Mouse (Mus musculus) intestine, embryonic 15.5 days (tissue): ENCODE data around the gene Tmem115. TPM values are rescaled to one million over a fixed set of nuclear protein-coding genes. Genes with fewer than 3 reads are reported as not detected.

Experiments used
- ATAC-seq: fragments of 200-750 bp; cut with Nextera tagmentation; 2 replicates; pipeline ENCODE4 v1.8.0; 2017; ENCODE audit warnings: moderate TSS enrichment, moderate library complexity
- H3K27ac ChIP-seq: fragments of 300-500 bp; sonication (generic); 2 replicates; pipeline ENCODE4 v1.5.1; 2015; ENCODE audit warnings: mild to moderate bottlenecking, inconsistent platforms
- H3K27me3 ChIP-seq: fragments of 300-500 bp; sonication (generic); replicated peaks from 2 replicates; pipeline ENCODE4 v1.6.1; 2015; ENCODE audit warnings: inconsistent platforms
- H3K36me3 ChIP-seq: fragments of 300-500 bp; sonication (generic); 2 replicates; pipeline ENCODE4 v1.6.1; 2015; ENCODE audit warnings: inconsistent platforms
- H3K4me1 ChIP-seq: fragments of 300-500 bp; sonication (generic); replicated peaks from 2 replicates; pipeline ENCODE4 v1.6.1; 2015; ENCODE audit warnings: inconsistent platforms
- H3K4me2 ChIP-seq: fragments of 300-500 bp; sonication (generic); replicated peaks from 2 replicates; pipeline ENCODE4 v1.6.1; 2015; ENCODE audit warnings: mild to moderate bottlenecking, inconsistent platforms
- H3K4me3 ChIP-seq: fragments of 300-500 bp; sonication (generic); replicated peaks from 2 replicates; pipeline ENCODE4 v1.5.1; 2015; ENCODE audit warnings: inconsistent platforms
- H3K9ac ChIP-seq: fragments of 300-500 bp; sonication (generic); 2 replicates; pipeline ENCODE4 v1.6.1; 2015; ENCODE audit warnings: inconsistent platforms
- H3K9me3 ChIP-seq: fragments of 300-500 bp; sonication (generic); 2 replicates; pipeline ENCODE4 v1.6.1; 2016; ENCODE audit warnings: inconsistent platforms
- WGBS: fragments of 180-500 bp; shearing (Covaris S2); methylation state at CpG from one replicate; pipeline ENCODE4 v1.1.7; 2015; 5-methylcytosine and 5-hydroxymethylcytosine counted together
- polyA plus RNA-seq: library from polyadenylated mRNA; unstranded; fragments of >200 nt; fragmentation: Nextera tagmentation; extraction: Ambion mirVana; gene quantifications from 2 replicates; pipeline ENCODE4 v1.2.1, GENCODE M21; 2015

The Tmem115 gene
- polyA plus RNA-seq, 1 experiment from 2014 or later: 42.2 TPM

- Histone ChIP-seq H3K4me3 (no peak overlapping the region), H3K27me3 (peaks cover 3% of the 10 kb centered on the region; the same call in 1 of the 2 replicates), H3K4me2 (no peak overlapping the region), H3K4me1 (no peaks in the 10 kb centered on the region), H3K9me3 (no peaks in the 10 kb centered on the region), H3K9ac (no peak overlapping the region), H3K27ac (no peak overlapping the region), H3K36me3 (no peaks in the 10 kb centered on the region)
- no peak for ATAC-seq
- 82% methylated on average over 19 of the region's 19 CpGs for WGBS
Observed at GRCm38 (mm10) chr9:107504662-107505537, 28.8 kb upstream of the Tmem115 start.

DNA sequence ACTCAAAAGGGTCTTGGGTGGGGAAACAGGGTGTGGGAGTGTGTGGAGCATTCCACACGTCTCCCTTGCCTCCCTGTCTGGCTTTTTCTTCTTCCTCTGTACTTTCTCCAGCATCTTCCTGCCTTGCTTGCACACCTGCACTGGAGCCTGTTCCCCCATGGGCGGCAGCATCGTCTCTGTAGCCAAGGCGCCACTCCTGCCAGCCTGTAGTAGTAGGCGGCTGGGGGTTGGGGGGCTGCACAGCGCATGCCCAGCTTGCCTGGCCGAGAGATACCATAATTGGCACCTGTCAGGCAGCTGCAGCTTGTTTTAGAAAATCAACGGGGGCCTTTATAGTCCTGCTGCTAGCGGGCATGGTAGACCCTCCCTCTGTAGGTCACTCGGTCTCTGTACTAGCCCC, 25.5 kb upstream of the Tmem115 start:
- no peak for ATAC-seq
- H3K27me3 ChIP-seq: 0 out of 2 replicates have a peak, but pooled peaks cover 3% of the 10 kb centered on the region
- H3K4me1 ChIP-seq: no peaks in the 10 kb centered on the region
- 51% methylated on average over 10 of the region's 10 CpGs for WGBS
- no peak overlapping the region for H3K27ac ChIP-seq
- no peak overlapping the region for H3K4me2 ChIP-seq
- no peak overlapping the region for H3K4me3 ChIP-seq
- H3K9me3 ChIP-seq: no peaks in the 10 kb centered on the region
- H3K36me3 ChIP-seq: no peaks in the 10 kb centered on the region
- H3K9ac ChIP-seq: no peak overlapping the region

GRCm38 (mm10) chr9:107510384-107511100, 23.2 kb upstream of the Tmem115 start:
- WGBS: 82% methylated on average over 14 of the region's 14 CpGs
- ATAC-seq: no peak
- H3K27ac ChIP-seq: no peak overlapping the region
- no peak overlapping the region for H3K9ac ChIP-seq
- H3K36me3 ChIP-seq: no peaks in the 10 kb centered on the region
- no peak overlapping the region for H3K4me3 ChIP-seq
- no peak overlapping the region for H3K4me2 ChIP-seq
- H3K9me3 ChIP-seq: no peaks in the 10 kb centered on the region
- 0 out of 2 replicates have a peak, but pooled peaks cover 3% of the 10 kb centered on the region for H3K27me3 ChIP-seq
- H3K4me1 ChIP-seq: no peaks in the 10 kb centered on the region

- Histone ChIP-seq H3K27ac (no peak overlapping the region), H3K4me1 (no peaks in the 10 kb centered on the region), H3K9ac (no peak overlapping the region), H3K9me3 (no peaks in the 10 kb centered on the region), H3K27me3 (0 out of 2 replicates have a peak, but pooled peaks cover 3% of the 10 kb centered on the region), H3K4me3 (no peak overlapping the region), H3K4me2 (no peak overlapping the region), H3K36me3 (no peaks in the 10 kb centered on the region)
- WGBS: 53% methylated on average over 8 of the region's 8 CpGs
- ATAC-seq: no peak
Observed at GRCm38 (mm10) chr9:107511436-107511835, 22.3 kb upstream of the Tmem115 start.

GRCm38 (mm10) chr9:107512326-107512725, 21.4 kb upstream of the Tmem115 start:
- no peak overlapping the region for H3K27ac ChIP-seq
- H3K9ac ChIP-seq: no peak overlapping the region
- no peaks in the 10 kb centered on the region for H3K4me1 ChIP-seq
- H3K9me3 ChIP-seq: no peaks in the 10 kb centered on the region
- no peak overlapping the region for H3K4me3 ChIP-seq
- H3K4me2 ChIP-seq: no peak overlapping the region
- H3K36me3 ChIP-seq: no peaks in the 10 kb centered on the region
- WGBS: 82% methylated on average over 16 of the region's 16 CpGs
- 0 out of 2 replicates have a peak, but pooled peaks cover 3% of the 10 kb centered on the region for H3K27me3 ChIP-seq
- ATAC-seq: no peak

GRCm38 (mm10) chr9:107514303-107514955, 19.3 kb upstream of the Tmem115 start:
- H3K36me3 ChIP-seq: no peaks in the 10 kb centered on the region
- H3K9me3 ChIP-seq: no peaks in the 10 kb centered on the region
- H3K4me3 ChIP-seq: no peak overlapping the region
- peak; percentile 64 for ATAC-seq
- H3K4me2 ChIP-seq: no peak overlapping the region
- WGBS: 17% methylated on average over 14 of the region's 14 CpGs
- H3K27me3 ChIP-seq: no peaks in the 10 kb centered on the region
- no peak overlapping the region for H3K27ac ChIP-seq
- no peak overlapping the region for H3K9ac ChIP-seq
- no peaks in the 10 kb centered on the region for H3K4me1 ChIP-seq

DNA sequence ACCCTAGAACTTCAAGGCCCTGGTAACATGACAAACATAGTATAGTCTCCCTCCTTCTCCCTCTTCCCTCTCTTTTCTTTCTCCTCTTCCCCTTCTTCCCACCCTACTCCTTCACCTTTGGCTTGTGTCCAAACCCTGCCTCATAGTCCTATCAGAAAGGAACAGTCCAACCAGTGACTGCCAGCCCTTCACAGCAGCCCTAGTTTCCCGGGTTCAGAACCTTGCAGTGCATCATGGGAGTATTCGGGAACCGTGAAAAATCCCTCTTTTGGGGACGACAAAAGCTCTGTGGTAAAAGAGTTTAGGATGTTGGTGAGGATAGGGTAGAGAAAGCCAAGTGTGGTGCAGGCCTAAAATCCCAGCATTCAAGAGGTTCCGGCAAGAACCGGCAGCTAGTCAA, 13.4 kb upstream of the Tmem115 start:
- no peak overlapping the region for H3K27ac ChIP-seq
- H3K4me2 ChIP-seq: no peak overlapping the region
- 75% methylated on average over 6 of the region's 6 CpGs for WGBS
- ATAC-seq: no peak
- H3K36me3 ChIP-seq: no peaks in the 10 kb centered on the region
- no peak overlapping the region for H3K9ac ChIP-seq
- H3K9me3 ChIP-seq: no peaks in the 10 kb centered on the region
- peaks cover 4% of the 10 kb centered on the region; the same call in 1 of the 2 replicates for H3K27me3 ChIP-seq
- H3K4me1 ChIP-seq: peaks cover 21% of the 10 kb centered on the region
- no peak overlapping the region for H3K4me3 ChIP-seq

DNA sequence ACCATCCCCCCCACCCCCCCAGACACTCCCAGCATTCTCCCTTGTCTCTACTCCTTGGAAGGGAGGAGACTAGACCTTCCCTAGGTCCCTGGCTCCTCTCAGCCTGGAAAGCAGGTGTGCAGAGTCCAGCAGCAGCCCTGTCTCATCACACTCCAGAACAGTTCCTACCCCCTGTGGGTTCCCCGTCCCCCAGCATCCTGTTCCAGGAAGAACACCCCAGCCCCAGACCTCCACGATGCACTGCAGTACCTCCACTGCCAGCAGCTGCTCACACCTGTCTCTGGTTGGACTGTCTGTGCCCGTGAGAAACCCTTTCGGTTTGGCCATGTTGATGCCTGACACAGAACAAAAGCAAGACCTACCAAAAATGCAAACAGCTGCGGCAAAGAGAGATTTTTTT, 12.6 kb upstream of the Tmem115 start:
- H3K4me3 ChIP-seq: no peak overlapping the region
- no peak overlapping the region; the same call in 1 of the 2 replicates for H3K27ac ChIP-seq
- peak overlapping the region; percentile 62 for H3K4me2 ChIP-seq
- peaks cover 22% of the 10 kb centered on the region for H3K4me1 ChIP-seq
- H3K9me3 ChIP-seq: no peaks in the 10 kb centered on the region
- 38% methylated on average over 5 of the region's 5 CpGs for WGBS
- H3K9ac ChIP-seq: no peak overlapping the region
- H3K36me3 ChIP-seq: no peaks in the 10 kb centered on the region
- no peak for ATAC-seq
- H3K27me3 ChIP-seq: peaks cover 4% of the 10 kb centered on the region; the same call in 1 of the 2 replicates

GRCm38 (mm10) chr9:107521711-107522399, 11.9 kb upstream of the Tmem115 start:
- Histone ChIP-seq H3K9me3 (no peaks in the 10 kb centered on the region), H3K4me3 (peak overlapping the region; percentile 11), H3K36me3 (no peaks in the 10 kb centered on the region), H3K27ac (no peak overlapping the region; the same call in 1 of the 2 replicates), H3K4me2 (peak overlapping the region; percentile 62), H3K9ac (0 out of 2 replicates have a peak overlapping the region, but pooled peaks have one; percentile 23), H3K4me1 (peaks cover 29% of the 10 kb centered on the region), H3K27me3 (peaks cover 7% of the 10 kb centered on the region; the same call in 1 of the 2 replicates)
- WGBS: 16% methylated on average over 25 of the region's 25 CpGs
- ATAC-seq: peak; percentile 56

- Histone ChIP-seq H3K9ac (0 out of 2 replicates have a peak overlapping the region, but pooled peaks have one; percentile 23), H3K27ac (no peak overlapping the region), H3K4me1 (peaks cover 33% of the 10 kb centered on the region), H3K4me3 (peak overlapping the region; percentile 11; the same call in 1 of the 2 replicates), H3K27me3 (peaks cover 7% of the 10 kb centered on the region; the same call in 1 of the 2 replicates), H3K9me3 (no peaks in the 10 kb centered on the region), H3K36me3 (no peaks in the 10 kb centered on the region), H3K4me2 (peak overlapping the region; percentile 62)
- ATAC-seq: peak; percentile 1
- 28% methylated on average over 2 of the region's 2 CpGs for WGBS
Observed at GRCm38 (mm10) chr9:107522400-107522711, 11.4 kb upstream of the Tmem115 start.

GRCm38 (mm10) chr9:107526198-107527026, 7.3 kb upstream of the Tmem115 start:
- Histone ChIP-seq H3K9me3 (no peaks in the 10 kb centered on the region), H3K4me3 (peak overlapping the region; percentile 39), H3K4me2 (peak overlapping the region; percentile 88), H3K27me3 (peaks cover 7% of the 10 kb centered on the region), H3K4me1 (peaks cover 28% of the 10 kb centered on the region), H3K27ac (no peak overlapping the region), H3K36me3 (no peaks in the 10 kb centered on the region), H3K9ac (peak overlapping the region; percentile 37; the same call in 1 of the 2 replicates)
- 6% methylated on average over 44 of the region's 44 CpGs for WGBS
- ATAC-seq: peak; percentile 77
